Mouse (Mus musculus) adrenal gland, adult 8-10 months (tissue): ENCODE measurements around the gene 4930579F01Rik. TPM values are rescaled to one million over a fixed set of nuclear protein-coding genes. Genes with fewer than 3 reads are reported as not detected.

ENCODE experiments used
- DNase-seq: peaks from one replicate; pipeline ENCODE4 v3.0.0; 2022
- total RNA-seq, 4 experiments: library from RNA; stranded (reverse); gene quantifications; 2 replicates each; pipeline ENCODE4 v1.2.4; 2022

4930579F01Rik gene
- total RNA-seq, 4 experiments from 2014 or later, result not detected

GRCm38 (mm10) chr3:138215395-138215989 lies 21.9 kb upstream of the 4930579F01Rik start:
- DNase-seq, result no peak

- no peak for DNase-seq
Observed at GRCm38 (mm10) chr3:138212431-138212951, 18.9 kb upstream of the 4930579F01Rik start.

GRCm38 (mm10) chr3:138210432-138211075 lies 16.9 kb upstream of the 4930579F01Rik start:
- peak; percentile 82 for DNase-seq

- DNase-seq, result no peak
Observed at GRCm38 (mm10) chr3:138208821-138209220, 15.2 kb upstream of the 4930579F01Rik start.

- no peak for DNase-seq
Observed at GRCm38 (mm10) chr3:138198722-138199068, 5.1 kb upstream of the 4930579F01Rik start.

- peak; percentile 78 for DNase-seq
Observed at GRCm38 (mm10) chr3:138197973-138198721, 4.5 kb upstream of the 4930579F01Rik start.

- DNase-seq, result no peak
Observed at GRCm38 (mm10) chr3:138197556-138197955, 3.9 kb upstream of the 4930579F01Rik start.

- DNase-seq, result no peak
Observed at GRCm38 (mm10) chr3:138197093-138197492, 3.5 kb upstream of the 4930579F01Rik start.

GRCm38 (mm10) chr3:138192260-138192659 lies 1.4 kb downstream of the 4930579F01Rik start:
- peak; percentile 43 for DNase-seq

- no peak for DNase-seq
Observed at GRCm38 (mm10) chr3:138185995-138186930, 7.4 kb downstream of the 4930579F01Rik start.

GRCm38 (mm10) chr3:138185290-138185689 lies 8.3 kb downstream of the 4930579F01Rik start:
- DNase-seq, result no peak

- DNase-seq, result no peak
Observed at GRCm38 (mm10) chr3:138183371-138183770, 10.3 kb downstream of the 4930579F01Rik start.

- DNase-seq, result no peak
Observed at GRCm38 (mm10) chr3:138182019-138182418, 11.6 kb downstream of the 4930579F01Rik start.

- no peak for DNase-seq
Observed at GRCm38 (mm10) chr3:138175551-138175950, 18.1 kb downstream of the 4930579F01Rik start.

- DNase-seq, result no peak
Observed at GRCm38 (mm10) chr3:138173291-138173690, 20.3 kb downstream of the 4930579F01Rik start.

GRCm38 (mm10) chr3:138162553-138163183 lies 31.0 kb downstream of the 4930579F01Rik start:
- DNase-seq, result no peak

GRCm38 (mm10) chr3:138161623-138162022 lies 32.0 kb downstream of the 4930579F01Rik start:
- no peak for DNase-seq

- DNase-seq, result no peak
Observed at GRCm38 (mm10) chr3:138156651-138157050, 37.0 kb downstream of the 4930579F01Rik start.

- no peak for DNase-seq
Observed at GRCm38 (mm10) chr3:138155062-138155461, 38.6 kb downstream of the 4930579F01Rik start.

- no peak for DNase-seq
Observed at GRCm38 (mm10) chr3:138148811-138149210, 44.8 kb downstream of the 4930579F01Rik start.

- DNase-seq, result peak; percentile 56
Observed at GRCm38 (mm10) chr3:138144642-138145171, 48.9 kb downstream of the 4930579F01Rik start, which contains the start of gene Mttp. Gene Mttp, minus strand, starts transcription at chr3:138144968.
